Mouse (Mus musculus) spleen, postnatal 36 days (tissue): ENCODE data around the gene Synj1.

Experiments used
- DNase-seq, 2 experiments: peaks; one replicate each; pipeline ENCODE4 v3.0.0; 2022; ENCODE audit warnings: low spot score in 2 of 2, mixed read lengths in 1 of 2

The Synj1 gene

DNA sequence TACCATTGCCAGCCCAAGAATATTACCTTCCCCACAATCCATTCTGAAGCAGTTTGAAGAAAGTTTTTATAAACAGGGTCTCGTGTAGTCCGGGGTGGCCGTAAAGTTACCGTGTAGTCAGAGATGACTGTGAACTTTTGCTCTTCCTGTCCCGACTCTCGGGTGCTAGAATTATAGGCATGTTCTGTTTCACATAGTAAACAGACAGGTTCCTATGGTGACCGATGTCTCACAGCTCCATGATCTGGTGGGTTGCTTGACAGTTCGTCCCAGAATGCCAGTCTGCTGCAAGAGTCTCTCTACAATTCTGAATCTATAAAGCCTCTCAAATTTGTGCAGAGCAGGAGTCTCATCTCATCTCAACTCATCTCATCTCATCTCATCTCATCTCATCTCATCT lies 119.0 kb downstream of the Synj1 start:
- DNase-seq, result no peak

DNA sequence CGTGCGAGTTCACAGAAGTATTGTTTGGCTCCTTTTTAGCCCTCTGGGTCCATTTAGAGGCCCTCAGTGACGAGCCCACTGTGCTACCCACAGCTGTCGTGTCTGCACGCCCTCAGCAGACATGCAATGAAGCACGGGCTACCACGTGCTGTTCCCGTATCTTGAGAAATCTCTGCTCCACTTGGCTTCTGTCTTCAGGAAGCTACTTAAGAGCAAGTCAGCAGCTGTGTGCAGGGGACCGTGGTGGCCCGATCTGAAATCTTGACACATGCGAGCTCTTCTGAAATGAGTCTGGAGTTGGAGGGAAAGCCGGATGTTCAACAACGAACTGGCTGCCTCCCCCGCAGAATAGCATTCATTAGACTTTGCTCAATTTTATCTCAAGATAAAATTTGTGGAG lies 119.5 kb downstream of the Synj1 start:
- no peak for DNase-seq

DNA sequence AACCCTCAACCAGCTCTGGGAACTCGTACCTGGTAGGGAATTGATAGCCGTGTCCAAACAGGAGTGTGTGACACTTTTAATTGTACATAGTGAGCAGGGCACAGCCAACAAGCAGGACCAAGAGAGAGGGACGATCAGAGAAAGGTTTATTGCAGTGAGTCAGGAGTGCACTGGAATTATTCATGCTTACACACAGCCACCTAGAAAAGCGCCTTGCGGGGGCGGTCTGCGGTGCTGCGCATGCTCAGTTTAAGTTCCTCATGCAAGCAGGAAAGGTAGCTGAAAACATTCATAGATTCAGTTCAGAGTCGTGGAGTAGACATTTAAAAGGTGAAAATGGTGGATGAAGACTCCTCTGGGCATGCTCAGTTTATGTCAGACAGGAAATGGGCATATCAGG lies 120.4 kb downstream of the Synj1 start:
- DNase-seq, result no peak
